Mouse (Mus musculus) neural tube, embryonic 15.5 days (tissue): ENCODE measurements around the gene Ano6. TPM values are rescaled to one million over a fixed set of nuclear protein-coding genes. Genes with fewer than 3 reads are reported as not detected.

Experiments used
- ATAC-seq: fragments of 200-750 bp; cut with Nextera tagmentation; 2 replicates; pipeline ENCODE4 v1.8.0; 2017; ENCODE audit warnings: mild to moderate bottlenecking, moderate TSS enrichment, moderate library complexity; ENCODE audit not compliant: low FRiP score
- H3K27ac ChIP-seq: fragments of 300-500 bp; sonication (generic); replicated peaks from 2 replicates; pipeline ENCODE4 v1.5.1; 2015; ENCODE audit warnings: mild to moderate bottlenecking, inconsistent platforms
- H3K27me3 ChIP-seq: fragments of 300-500 bp; sonication (generic); replicated peaks from 2 replicates; pipeline ENCODE4 v1.6.1; 2015; ENCODE audit warnings: inconsistent platforms
- H3K36me3 ChIP-seq: fragments of 300-500 bp; sonication (generic); 2 replicates; pipeline ENCODE4 v1.6.1; 2015; ENCODE audit warnings: inconsistent platforms
- H3K4me1 ChIP-seq: fragments of 300-500 bp; sonication (generic); 2 replicates; pipeline ENCODE4 v1.6.1; 2015; ENCODE audit warnings: inconsistent platforms
- H3K4me2 ChIP-seq: fragments of 300-500 bp; sonication (generic); 2 replicates; pipeline ENCODE4 v1.6.1; 2015; ENCODE audit warnings: inconsistent platforms, mild to moderate bottlenecking, moderate library complexity
- H3K4me3 ChIP-seq: fragments of 300-500 bp; sonication (generic); replicated peaks from 2 replicates; pipeline ENCODE4 v1.5.1; 2015; ENCODE audit warnings: mild to moderate bottlenecking, inconsistent platforms
- H3K9ac ChIP-seq: fragments of 300-500 bp; sonication (generic); replicated peaks from 2 replicates; pipeline ENCODE4 v1.6.1; 2015; ENCODE audit warnings: mild to moderate bottlenecking, inconsistent platforms
- H3K9me3 ChIP-seq: fragments of 300-500 bp; sonication (generic); replicated peaks from 2 replicates; pipeline ENCODE4 v1.6.1; 2016; ENCODE audit warnings: inconsistent platforms
- WGBS: fragments of 180-500 bp; shearing (Covaris S2); methylation state at CpG from one replicate; pipeline ENCODE4 v1.1.7; 2015; ENCODE audit warnings: mixed read lengths; 5-methylcytosine and 5-hydroxymethylcytosine counted together
- polyA plus RNA-seq: library from polyadenylated mRNA; unstranded; fragments of >200 nt; fragmentation: Nextera tagmentation; extraction: Ambion mirVana; gene quantifications from 2 replicates; pipeline ENCODE4 v1.2.1, GENCODE M21; 2015

Gene Ano6
- polyA plus RNA-seq, 1 experiment from 2014 or later = 27.0 TPM

DNA sequence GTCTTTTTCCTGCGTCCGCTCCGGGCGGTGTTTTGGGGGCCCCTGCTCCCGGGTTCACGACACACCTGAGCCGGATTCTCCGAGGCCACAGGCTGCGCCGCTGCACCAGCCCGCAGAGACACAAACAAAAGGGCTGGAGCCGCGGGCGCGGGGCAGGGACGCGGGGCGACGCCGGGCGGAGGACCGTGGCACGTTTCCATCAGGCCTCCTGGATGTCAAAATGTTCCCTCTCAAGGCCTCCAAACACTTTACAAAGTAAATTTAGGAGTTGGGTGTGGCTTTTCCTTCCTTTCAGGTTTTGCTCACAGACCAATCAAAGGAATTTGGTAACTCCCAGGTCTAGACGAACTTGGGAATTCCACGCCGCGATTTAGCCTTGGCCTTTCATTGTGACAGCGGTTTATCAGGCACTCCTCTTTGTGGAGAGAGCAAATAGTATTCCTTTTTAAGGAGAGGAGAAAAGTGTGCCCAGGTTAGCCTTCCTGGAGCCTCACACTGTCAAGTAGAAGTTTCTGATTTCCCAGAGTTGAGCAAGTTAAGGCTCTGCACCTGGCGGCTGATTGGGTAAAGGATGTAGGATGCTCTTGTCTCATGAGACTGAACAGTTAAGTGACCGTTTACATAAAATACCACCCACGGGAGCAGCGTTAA is 623 bp downstream of the Ano6 start:
- peaks cover 51% of the 10 kb centered on the region for H3K4me1 ChIP-seq
- H3K9me3 ChIP-seq = no peaks in the 10 kb centered on the region
- H3K4me3 ChIP-seq = peak overlapping the region; percentile 72
- peak overlapping the region; percentile 68 for H3K4me2 ChIP-seq
- H3K9ac ChIP-seq = peak overlapping the region; percentile 99
- no peaks in the 10 kb centered on the region for H3K27me3 ChIP-seq
- H3K27ac ChIP-seq = peak overlapping the region; percentile 87
- no peaks in the 10 kb centered on the region for H3K36me3 ChIP-seq
- 1% methylated on average over 32 of the region's 32 CpGs for WGBS
- ATAC-seq = peak; percentile 48

DNA sequence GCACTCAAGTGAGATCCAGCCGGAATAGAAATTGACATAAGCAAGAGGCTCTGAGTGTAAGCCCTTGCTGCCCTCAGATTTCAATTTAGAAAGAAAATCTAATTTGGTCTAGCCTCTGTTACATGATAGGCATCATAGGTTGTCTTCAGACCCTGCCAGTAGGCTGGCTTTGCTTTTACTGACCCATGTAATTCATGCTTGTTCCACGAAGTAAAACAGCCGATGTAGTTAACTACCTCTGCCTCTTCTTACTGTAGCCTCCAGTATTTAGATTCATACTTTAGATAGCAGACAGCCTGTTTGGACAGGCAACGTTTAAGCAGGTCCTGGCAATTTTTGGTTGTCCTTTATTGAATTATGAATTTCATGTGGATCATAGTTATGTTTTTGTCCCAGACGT is 1.2 kb downstream of the Ano6 start:
- Histone ChIP-seq H3K27ac (no peak overlapping the region), H3K36me3 (no peaks in the 10 kb centered on the region), H3K4me3 (peak overlapping the region; percentile 72), H3K9me3 (no peaks in the 10 kb centered on the region), H3K4me2 (peak overlapping the region; percentile 68), H3K9ac (peak overlapping the region; percentile 99; the same call in 1 of the 2 replicates), H3K4me1 (peaks cover 51% of the 10 kb centered on the region), H3K27me3 (no peaks in the 10 kb centered on the region)
- no peak for ATAC-seq
- WGBS = 54% methylated on average over 5 of the region's 5 CpGs

- 82% methylated on average over 25 of the region's 25 CpGs for WGBS
- no peak overlapping the region for H3K27ac ChIP-seq
- H3K4me1 ChIP-seq = peaks cover 51% of the 10 kb centered on the region
- peak overlapping the region; percentile 68 for H3K4me2 ChIP-seq
- no peaks in the 10 kb centered on the region for H3K36me3 ChIP-seq
- no peaks in the 10 kb centered on the region for H3K27me3 ChIP-seq
- no peaks in the 10 kb centered on the region for H3K9me3 ChIP-seq
- peak overlapping the region; percentile 72; the same call in 1 of the 2 replicates for H3K4me3 ChIP-seq
- ATAC-seq = no peak
- H3K9ac ChIP-seq = no peak overlapping the region
Observed at GRCm38 (mm10) chr15:95792261-95793260, 1.9 kb downstream of the Ano6 start.

DNA sequence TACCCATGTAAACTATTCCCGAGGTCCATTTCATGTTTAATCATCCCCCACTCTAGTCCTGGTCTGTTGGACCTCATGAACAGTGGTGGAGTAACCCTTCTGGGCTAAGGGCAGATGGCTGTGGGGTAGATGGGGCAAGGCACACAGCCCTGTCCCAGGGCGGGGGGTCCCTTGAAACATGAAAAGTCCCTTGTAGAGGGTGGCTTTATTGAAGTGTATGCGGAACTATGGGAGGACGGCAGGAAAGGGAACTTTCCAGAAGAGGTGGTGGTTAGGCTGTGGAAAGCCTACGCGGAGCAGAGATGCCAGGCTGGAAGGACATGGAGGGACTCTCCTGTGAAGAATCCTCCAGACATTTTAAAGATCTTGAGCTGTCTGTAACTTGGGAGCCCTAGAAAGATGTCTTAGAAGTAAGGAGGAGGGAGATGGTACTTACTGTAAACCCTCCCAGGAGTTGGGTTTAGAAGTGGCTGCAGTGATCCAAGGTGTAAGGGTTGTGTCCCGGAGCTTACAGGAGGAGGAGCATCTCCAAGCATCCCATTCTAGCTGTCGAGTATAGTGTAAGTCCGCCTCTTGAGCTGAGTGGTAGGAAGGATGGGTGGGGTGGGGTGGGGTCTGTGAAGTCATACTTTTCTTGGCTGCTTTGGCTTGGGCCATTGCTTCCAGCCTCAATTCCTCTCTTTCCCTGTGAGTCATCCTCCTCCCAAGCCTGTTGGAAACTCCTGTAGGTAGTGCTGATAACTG is 3.3 kb downstream of the Ano6 start:
- H3K27me3 ChIP-seq = no peaks in the 10 kb centered on the region
- H3K4me2 ChIP-seq = no peak overlapping the region
- no peak overlapping the region for H3K27ac ChIP-seq
- H3K4me3 ChIP-seq = no peak overlapping the region
- H3K9me3 ChIP-seq = no peaks in the 10 kb centered on the region
- WGBS = 90% methylated on average over 9 of the region's 9 CpGs
- H3K9ac ChIP-seq = no peak overlapping the region
- H3K36me3 ChIP-seq = no peaks in the 10 kb centered on the region
- no peak for ATAC-seq
- H3K4me1 ChIP-seq = peaks cover 51% of the 10 kb centered on the region

DNA sequence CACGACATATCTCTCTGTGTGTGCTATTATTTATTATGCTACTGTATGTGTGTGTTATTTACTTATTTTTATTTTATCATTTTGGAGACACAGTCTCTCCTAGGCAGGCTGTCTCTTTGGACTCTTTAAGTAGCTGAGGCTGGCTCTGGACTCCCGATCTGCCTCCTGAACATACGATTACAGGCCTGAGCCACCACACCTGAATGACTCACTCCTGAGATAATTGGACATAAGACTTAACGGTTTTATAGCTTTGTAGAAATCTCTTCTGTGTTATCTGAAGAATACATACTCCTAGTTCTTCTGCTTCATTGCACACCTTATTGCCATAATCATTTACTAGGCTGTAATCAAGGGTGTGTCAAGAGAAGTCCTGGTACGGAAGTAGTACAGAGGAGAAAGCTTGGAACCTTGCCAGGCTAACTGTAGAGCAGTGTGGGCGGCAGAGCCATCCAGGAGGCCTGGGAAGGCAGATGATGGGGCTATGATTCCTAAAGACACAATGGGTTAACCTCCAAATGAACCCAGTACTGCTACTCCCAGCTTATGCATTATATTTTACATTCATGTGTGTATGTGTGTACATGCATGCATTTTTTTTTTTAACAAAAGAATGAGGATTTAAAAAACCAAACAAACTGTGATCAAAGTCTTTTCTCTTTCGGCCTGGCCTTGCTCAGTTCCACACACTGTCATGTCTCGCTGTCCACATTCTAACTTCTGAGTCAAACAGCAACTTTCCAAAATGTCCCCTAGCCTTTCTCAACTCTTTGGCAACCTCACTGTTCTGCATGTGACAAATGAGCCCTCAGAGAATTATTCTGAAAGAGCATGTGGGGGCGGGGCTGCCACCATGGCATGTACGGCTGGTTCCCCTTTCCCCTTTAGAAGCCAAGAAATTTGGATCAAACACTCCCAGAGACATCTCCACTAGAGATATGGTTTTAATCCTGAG is 4.2 kb downstream of the Ano6 start:
- no peak overlapping the region for H3K4me2 ChIP-seq
- H3K4me3 ChIP-seq = no peak overlapping the region
- H3K27me3 ChIP-seq = no peaks in the 10 kb centered on the region
- H3K4me1 ChIP-seq = peaks cover 43% of the 10 kb centered on the region
- no peak overlapping the region for H3K9ac ChIP-seq
- H3K9me3 ChIP-seq = no peaks in the 10 kb centered on the region
- no peak for ATAC-seq
- no peaks in the 10 kb centered on the region for H3K36me3 ChIP-seq
- no peak overlapping the region for H3K27ac ChIP-seq
- 57% methylated on average over 10 of the region's 10 CpGs for WGBS

DNA sequence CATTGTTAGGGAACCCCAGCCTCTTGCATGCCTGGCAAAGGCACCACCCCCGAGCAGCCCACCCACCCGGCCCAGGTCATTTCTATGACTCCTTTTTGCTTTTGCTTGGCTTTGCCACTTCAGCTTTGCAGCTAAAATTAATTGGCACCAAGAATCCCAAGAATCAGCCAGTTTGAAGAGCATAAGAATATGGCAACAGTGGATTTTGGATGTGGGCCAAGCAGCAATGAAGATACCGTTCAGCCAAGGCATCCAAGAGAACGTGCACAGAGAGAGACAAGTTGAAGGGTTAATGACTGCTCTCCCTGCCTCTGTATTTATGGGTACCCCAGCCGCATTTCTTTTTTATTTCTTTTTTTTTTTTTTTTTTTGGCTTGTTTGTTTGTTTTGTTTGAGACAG is 5.4 kb downstream of the Ano6 start:
- Histone ChIP-seq H3K4me2 (no peak overlapping the region), H3K9ac (no peak overlapping the region), H3K9me3 (no peaks in the 10 kb centered on the region), H3K36me3 (no peaks in the 10 kb centered on the region), H3K27me3 (no peaks in the 10 kb centered on the region), H3K4me1 (peaks cover 40% of the 10 kb centered on the region), H3K27ac (no peak overlapping the region), H3K4me3 (no peak overlapping the region)
- ATAC-seq = no peak
- WGBS = 65% methylated on average over 5 of the region's 5 CpGs

DNA sequence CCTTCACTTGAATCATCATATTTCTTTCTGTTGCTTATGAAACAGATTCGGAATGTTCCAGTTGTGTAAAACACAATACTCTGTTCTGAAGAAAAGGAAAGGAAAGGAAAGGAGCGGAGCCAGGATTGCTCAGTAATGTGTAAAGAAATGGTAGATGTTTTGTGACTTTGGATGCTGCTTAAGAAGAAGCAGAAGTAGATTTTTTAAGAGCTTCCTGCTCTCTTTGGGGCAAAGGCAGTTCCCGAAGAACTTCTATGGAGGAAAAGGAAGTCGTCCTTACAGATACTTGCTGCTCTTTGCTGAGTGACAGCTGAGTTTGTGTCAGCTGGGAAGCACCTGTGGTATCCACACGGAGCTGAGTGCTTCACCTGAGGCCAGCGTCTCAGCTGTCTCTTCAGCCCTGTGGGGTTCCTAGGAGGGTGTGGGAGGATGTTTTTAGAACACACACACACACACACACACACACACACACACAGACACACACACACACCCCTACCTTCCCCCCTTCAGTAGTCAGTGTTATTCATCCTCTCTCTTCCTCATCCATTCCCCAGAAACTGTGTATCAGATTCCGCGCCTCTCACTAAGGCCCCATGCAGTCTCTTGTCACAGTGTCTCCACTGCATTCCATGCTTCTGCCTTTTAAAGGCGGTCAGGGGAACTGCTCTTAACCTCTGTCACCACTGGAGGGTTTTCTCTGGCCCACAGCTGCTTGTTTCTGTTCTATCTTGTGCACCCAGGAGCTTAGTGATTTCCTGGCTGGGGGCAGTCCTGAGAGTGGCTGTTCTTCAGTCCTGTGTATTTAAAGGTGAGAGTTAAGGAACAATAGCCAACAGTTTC is 6.7 kb downstream of the Ano6 start:
- no peak overlapping the region for H3K4me2 ChIP-seq
- H3K36me3 ChIP-seq = no peaks in the 10 kb centered on the region
- no peak overlapping the region; the same call in 1 of the 2 replicates for H3K9ac ChIP-seq
- WGBS = 81% methylated on average over 9 of the region's 9 CpGs
- no peak for ATAC-seq
- H3K27ac ChIP-seq = no peak overlapping the region
- H3K9me3 ChIP-seq = no peaks in the 10 kb centered on the region
- no peaks in the 10 kb centered on the region for H3K27me3 ChIP-seq
- H3K4me1 ChIP-seq = peaks cover 43% of the 10 kb centered on the region
- H3K4me3 ChIP-seq = no peak overlapping the region

DNA sequence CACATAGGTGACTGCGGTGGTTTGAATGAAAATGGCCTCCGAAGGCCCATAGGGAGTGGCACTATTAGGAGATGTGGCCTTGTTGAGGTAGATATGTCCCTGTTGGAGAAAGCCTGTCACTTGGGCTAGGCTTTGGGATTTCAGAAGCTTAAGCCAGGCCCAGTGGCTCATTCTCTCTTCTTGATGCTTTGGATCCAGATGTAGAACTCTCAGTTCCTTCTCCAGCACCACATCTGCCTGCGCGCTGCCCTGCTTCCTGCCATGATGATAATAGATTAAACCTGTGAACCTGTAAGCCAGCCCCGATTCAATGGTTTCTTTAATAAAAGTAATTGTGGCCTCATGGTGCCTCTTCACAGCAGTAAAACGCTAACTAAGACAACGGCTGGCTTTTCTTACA is 7.6 kb downstream of the Ano6 start:
- peaks cover 40% of the 10 kb centered on the region for H3K4me1 ChIP-seq
- ATAC-seq = no peak
- H3K27me3 ChIP-seq = no peaks in the 10 kb centered on the region
- no peaks in the 10 kb centered on the region for H3K36me3 ChIP-seq
- no peak overlapping the region for H3K4me3 ChIP-seq
- no peak overlapping the region for H3K4me2 ChIP-seq
- H3K9me3 ChIP-seq = no peaks in the 10 kb centered on the region
- 87% methylated on average over 7 of the region's 7 CpGs for WGBS
- H3K27ac ChIP-seq = no peak overlapping the region
- no peak overlapping the region for H3K9ac ChIP-seq

DNA sequence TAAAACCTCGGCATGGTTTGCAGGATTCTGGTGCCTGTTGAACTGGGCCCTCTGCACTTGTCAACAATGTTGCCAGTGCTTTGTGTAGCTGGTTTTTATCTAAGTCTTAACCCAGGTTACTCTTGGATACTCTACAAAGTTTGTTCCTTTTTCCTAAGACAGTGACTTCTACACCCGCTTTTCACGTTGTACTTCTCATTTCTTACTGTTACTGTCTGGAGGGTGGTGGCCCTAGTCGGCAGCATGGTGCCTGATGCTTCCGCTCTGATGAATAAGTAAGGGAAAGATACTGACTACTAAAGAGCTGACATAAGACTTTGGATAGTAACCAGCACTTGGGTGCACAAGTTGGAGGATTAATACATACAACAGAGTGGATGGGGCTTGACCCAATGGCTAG is 9.0 kb downstream of the Ano6 start:
- Histone ChIP-seq H3K9me3 (no peaks in the 10 kb centered on the region), H3K9ac (no peak overlapping the region), H3K4me1 (peaks cover 37% of the 10 kb centered on the region), H3K36me3 (no peaks in the 10 kb centered on the region), H3K27me3 (no peaks in the 10 kb centered on the region), H3K4me2 (no peak overlapping the region), H3K27ac (no peak overlapping the region), H3K4me3 (no peak overlapping the region)
- 98% methylated on average over 5 of the region's 5 CpGs for WGBS
- no peak for ATAC-seq

- Histone ChIP-seq H3K4me3 (no peak overlapping the region), H3K27me3 (no peaks in the 10 kb centered on the region), H3K4me1 (peaks cover 37% of the 10 kb centered on the region), H3K27ac (no peak overlapping the region), H3K9me3 (no peaks in the 10 kb centered on the region), H3K36me3 (no peaks in the 10 kb centered on the region), H3K9ac (no peak overlapping the region), H3K4me2 (no peak overlapping the region)
- ATAC-seq = no peak
Observed at GRCm38 (mm10) chr15:95800051-95800450, 9.4 kb downstream of the Ano6 start.
